Mouse (Mus musculus) c-Kit-positive CD71-positive TER-119-negative erythroid progenitor cells, embryonic 14.5 days (primary cell): ENCODE data around the gene Traf1.
A peak's percentile ranks its signal among the peaks of the same experiment; 100 is the strongest.

Experiments used
- DNase-seq: peaks from one replicate; pipeline ENCODE4 v3.0.0-alpha.2; 2013; ENCODE audit warnings: low read depth

The Traf1 gene

GRCm38 (mm10) chr2:34961481-34962036 is at the start of gene Traf1:
TSS of gene Traf1 (minus strand) at chr2:34961772.
- DNase-seq = no peak

DNA sequence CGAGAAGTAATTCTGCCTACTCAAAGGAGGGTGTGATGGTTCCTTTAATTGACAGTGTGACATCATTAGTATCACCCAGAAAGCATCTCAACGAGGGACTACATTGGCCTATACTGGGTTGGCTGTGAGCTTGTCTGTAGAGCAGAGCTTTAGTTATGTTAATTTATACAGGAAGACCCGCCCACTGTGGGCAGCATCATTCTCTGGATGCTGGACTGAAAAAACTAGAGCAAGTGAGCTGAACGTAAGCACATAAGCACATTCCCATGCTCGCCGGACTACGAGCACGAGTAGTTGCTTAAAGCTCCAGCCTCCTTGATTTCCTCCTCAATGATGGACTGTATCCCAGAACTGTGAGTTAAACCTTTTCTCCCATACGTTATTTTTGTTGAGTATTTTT is 37.4 kb upstream of the Traf1 start:
- no peak for DNase-seq

DNA sequence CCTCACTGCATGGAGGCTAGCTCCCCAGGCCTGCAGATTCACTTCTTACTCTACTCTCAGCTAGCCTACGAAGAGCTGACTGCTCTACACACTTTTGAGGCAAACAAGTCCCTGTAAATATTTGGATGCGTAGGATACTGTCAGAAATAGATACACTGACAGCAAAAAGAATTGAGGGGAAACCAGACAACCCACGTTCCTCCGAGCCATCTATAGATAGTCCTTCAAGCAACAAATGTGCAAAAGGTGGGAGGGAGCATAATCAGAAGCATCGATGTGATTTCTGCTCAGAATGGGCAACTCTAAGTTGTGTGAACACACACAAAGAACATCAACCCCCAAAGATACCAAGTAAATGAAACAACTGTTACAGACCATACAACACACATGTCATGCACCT is 34.9 kb upstream of the Traf1 start:
- no peak for DNase-seq

DNA sequence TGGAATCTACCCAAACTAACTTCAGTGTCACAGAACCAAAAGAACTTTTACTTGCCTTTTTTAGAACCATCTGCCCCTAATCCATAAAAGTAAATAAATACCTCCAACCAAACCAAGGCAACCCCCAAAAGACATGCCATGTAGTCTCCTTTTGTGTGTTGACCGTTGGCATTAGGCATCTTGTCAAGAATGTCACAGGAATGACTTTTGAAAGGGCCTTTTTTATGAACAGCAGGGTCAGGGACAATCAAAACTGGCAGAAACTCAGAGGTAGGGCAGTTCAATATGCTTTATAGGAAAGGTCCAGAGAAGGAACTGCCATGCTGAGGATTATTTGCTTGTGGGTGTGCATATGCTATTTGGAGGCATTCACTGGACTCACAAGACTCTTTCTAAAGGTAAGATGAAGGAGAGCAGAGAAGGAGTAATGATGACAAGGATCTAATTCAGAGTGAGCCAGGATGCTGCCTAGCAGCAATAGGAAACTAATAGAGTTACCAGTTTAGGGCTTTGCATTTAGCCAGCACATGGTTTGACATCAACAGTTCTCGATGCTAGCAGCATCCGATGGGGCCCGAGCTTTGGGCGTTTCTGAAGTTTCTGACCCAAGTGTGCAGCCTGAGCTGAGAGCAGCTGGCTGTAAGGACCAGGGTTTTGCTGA is 32.3 kb upstream of the Traf1 start:
- DNase-seq = no peak

- no peak for DNase-seq
Measured at GRCm38 (mm10) chr2:34992729-34993695, 31.4 kb upstream of the Traf1 start.

- no peak for DNase-seq
Measured at GRCm38 (mm10) chr2:34991966-34992365, 30.4 kb upstream of the Traf1 start.

DNA sequence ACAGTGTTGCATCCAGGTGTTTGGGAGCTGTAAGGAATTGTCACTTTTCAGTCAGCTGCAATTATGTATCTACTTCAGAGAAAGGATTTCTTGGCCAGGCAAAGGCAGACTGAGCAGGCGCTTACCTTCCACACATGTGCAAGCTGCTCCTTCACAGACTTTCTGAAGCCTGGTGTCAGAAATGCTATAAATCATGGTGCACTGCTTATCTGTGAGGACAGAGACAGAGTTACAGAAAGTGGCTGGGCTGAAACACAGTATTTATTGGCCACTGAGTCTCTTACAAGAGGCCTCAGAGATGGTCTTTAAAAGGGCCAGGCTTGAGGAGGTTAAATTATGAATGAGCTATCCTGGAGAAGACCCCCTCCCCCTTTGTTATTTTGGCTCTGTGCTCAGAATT is 28.2 kb upstream of the Traf1 start:
- DNase-seq = no peak

DNA sequence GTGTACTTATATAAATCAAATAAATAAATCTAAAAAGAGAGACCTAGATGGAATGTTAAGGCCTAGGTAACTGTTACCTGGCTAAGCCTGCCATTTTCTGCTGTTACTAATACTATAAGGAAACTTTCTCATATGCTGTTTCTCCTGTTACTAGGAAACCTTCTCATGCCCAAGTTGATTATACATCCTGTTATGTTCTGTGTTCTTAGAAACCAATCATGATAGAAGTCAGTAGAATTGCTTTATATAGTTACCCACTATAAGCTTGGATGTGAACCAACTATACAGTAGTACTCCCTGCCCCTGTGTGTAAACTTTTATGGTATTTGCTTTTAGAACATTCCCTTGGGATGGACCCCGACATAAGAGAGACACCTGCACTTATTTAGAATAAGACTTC is 26.0 kb upstream of the Traf1 start:
- DNase-seq = no peak

- no peak for DNase-seq
Measured at GRCm38 (mm10) chr2:34984885-34985284, 23.3 kb upstream of the Traf1 start.

DNA sequence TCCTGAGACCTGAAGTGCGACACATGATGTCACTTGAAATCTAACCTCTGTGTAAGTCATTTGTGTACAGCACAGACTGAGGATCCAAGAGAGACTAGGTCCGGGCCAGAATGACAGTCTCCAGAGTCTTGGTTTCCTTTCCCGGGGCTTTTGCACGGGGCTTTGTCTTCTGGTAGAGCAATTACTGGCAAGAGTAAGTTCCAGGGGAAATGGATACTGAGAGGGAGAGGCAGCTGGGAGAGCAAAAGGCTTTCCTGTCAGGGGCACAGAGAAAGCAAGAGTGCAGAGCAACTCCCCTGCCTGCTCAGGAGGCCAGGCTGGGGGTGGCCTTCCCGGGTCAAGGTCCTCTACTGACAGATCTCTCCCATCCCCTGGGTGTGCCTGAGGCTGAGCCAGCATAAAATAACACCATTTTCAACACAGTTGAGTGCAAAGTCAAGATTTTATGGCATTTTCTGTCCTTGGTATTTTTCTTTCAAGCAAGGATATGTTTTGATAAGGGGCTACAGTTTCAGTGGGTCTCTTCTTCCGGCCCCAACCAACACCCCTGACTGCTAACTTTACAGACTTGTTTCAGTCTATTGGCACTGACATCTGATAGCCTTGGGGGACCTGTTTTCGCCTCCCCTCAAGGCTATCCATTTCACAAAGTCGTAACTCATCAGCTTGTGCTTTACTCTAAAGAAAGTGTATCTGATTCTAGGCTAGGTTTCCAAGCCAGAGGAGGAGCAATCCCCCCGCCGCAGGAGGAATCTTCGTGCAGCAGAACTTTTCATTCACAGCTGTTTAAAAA is 21.5 kb upstream of the Traf1 start:
- DNase-seq = no peak

DNA sequence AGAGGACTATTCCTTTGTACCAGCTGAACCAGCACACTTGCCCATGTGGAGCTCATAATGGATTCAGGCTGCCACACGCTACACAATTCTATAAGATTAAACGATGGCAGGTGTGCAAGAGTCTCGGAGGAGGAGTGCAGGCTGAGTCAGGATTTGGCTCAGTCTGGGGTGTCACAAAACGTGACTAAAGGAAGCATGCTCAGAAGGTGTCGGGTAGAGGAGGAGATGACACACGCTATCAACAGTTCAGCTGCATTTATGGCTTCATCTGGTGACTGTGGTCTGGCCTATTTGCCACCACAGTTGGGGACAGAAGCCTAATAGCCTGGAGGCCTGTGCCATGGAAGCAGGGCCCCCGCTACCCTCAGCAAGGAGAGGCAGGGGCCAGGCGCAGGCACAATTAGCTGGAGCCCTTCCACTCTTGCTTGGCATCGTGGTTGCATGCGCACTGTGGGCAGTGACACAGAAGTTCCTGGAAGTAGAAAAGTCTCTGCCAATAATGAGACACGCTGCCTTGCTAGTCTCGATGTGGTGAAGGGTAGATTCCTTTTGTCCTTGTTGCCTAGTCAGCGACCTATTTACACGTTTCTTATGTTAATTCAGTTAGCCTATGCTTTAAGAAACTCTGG is 20.6 kb upstream of the Traf1 start:
- no peak for DNase-seq

GRCm38 (mm10) chr2:34979459-34980011 is 18.0 kb upstream of the Traf1 start:
- DNase-seq = no peak

GRCm38 (mm10) chr2:34978226-34978625 is 16.7 kb upstream of the Traf1 start:
- DNase-seq = no peak

DNA sequence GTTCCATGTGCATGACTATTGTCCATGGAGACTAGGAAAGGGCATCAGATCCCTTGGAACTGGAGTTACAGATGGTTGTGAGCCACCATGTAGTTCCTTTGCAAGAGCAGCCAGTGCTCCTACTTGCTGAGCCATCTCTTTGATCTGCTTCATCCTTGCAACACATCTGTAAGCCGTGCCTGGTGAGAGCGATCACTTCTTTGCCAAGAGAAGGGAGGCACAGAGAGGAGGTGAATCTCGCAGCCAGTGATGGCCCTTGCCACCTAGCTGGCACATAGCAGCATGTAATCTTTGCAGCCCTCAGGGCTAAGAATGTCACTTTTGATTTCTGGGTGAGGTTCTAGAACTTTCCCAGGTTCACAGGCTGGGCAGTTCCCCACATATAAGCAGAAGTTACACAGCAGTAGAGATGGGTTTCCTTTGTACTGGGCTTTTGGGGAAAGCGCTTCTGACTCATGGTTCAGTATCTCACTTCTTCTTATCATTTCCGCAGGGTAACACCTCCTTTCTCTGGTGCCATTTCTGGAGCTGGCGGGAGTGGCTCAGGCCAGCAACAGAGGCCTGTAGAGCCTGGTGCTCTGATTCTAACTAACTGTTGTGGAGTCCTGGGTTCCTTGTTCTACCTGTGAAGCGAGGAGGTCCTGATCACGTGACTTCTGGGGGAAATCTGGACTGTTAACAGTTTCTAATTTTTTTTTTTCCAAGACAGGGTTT is 15.5 kb upstream of the Traf1 start:
- peak; percentile 14 for DNase-seq

- DNase-seq = no peak
Measured at GRCm38 (mm10) chr2:34976447-34976846, 14.9 kb upstream of the Traf1 start.

GRCm38 (mm10) chr2:34973087-34973486 is 11.5 kb upstream of the Traf1 start:
- no peak for DNase-seq

DNA sequence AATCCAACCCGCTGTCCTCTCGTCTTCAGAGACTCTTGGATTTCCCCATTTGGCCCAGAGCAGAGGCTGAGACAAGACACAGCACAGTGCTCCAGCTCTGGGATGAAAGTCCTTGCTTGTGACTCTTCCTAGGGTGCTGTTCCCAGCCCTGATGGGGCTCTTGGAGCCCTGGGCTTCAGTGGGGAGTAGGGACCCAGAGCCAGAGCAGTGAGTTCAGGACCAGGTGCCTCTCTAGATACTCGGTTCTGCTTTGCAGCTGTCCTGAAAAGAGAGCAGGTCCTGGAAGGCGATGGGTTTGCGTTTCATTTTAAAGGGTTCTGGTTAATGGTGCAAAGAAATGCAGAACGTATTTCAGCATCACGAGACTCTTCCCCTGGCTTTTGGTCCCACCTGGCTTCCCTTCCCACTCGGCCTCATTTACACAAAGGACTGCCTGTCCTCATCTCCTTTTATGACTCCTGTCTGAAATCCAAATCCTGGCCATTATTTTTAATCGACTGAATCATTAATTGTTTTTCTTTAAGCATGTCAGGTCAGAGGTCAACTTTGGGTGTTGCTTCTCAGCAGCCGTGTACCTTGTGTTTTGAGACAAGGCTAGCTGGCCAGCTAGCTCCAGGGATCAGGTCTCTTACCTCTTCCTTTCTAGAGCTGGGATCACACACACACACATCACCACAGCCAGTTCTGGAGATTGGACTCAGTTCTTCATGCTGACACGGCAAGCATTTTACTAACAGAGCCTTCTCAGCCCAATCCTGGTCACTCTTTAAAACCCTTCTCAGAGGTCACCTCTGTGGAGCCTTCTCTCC is 9.7 kb upstream of the Traf1 start:
- DNase-seq = no peak

DNA sequence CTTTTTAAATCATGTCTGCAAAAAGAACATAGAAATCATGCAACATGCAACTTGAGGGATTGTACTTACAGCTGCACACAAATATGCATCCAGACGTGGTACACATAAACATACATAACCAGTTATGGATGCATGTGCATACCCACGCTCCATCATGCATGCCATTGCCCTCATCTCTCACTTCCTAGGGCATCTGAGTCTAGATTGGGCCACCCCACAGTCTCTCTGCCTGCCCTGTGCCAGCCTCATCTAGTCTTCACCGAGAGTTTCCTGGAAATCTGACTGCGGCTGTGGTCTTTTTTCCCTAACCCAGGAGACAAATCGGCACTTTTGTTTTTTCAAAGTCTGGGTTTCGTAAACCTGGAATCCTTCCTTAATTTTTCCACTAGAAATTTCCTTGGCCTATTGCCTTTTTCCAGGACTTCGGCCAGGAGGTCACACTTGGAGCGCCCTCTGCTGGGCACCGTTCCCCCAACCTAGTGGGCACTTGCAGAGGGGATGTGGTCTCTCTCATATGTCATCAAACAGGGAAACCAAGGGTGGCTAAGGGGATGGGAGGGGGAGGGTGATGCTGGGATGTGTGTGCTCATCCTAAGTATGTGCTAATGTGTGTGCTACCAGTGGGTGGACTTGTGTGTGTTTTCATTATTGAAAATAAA is 8.6 kb upstream of the Traf1 start:
- peak; percentile 23 for DNase-seq

DNA sequence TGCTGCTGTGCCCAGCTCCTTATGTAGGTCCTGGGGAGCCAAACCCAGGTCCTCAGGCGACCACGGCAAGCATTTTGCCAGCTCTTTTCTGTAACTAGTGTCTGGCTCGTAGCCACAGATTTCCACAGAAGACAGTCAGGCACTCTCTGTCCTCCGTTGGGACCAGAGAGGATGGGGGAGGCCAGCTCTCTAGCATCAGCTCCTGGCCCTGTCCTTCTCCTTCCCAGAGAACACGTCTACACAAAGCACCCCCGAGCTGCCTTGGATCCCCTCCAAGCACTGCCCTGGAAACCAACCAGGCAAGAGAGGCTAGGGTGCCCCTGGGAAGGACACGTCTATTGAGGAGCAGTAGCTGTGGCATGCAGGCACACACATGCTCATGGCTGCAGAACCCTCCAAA is 7.6 kb upstream of the Traf1 start:
- no peak for DNase-seq
